Mouse (Mus musculus): Measurements from ENCODE around the gene Stac3.

Stac3 gene

DNA sequence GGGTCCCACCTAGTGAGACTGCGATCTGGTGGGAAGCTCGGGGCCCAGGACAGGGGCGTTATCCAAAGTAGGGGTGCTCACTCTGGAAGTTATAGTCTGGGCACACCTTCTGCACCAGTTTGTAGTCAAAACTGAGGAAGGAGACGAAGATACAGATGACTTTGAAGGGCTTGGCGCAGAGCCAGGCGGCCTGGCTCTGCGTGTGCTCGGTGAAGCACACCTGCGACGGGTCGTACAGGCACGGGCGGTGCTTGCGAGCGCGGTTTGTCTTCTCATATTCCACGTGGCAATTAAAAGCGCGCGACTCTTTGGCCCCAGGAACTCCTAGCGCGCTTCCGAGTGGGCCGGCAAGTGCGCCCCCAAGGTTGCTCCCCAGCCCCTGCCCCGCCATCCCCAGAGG is 24.6 kb downstream of the Stac3 start:
- DNase-seq = no peak

- DNase-seq = peak; percentile 63
These were observed 25.2 kb downstream of the Stac3 start for GRCm38 (mm10) chr10:127526681-127527080.

DNA sequence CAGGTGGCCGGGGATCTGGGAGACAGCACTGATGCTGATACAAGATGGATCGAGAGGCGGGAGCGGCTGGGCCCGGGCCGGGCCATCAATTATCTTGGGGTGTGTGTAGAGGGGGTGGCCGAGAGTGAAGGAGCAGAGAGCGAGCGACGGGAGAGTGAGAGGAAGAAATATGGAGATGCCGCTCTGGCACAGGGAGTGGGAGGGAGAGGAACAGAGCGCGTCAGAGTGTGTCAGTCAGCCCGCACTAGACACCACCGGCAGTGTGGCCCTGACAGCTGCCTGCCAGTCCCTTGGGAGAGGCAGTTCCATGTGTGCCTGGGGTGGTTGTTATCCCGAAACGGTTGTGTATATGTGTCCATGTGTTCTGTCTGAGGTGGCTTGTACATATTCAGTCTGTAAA is 26.0 kb downstream of the Stac3 start:
- DNase-seq = no peak

- DNase-seq = no peak
These were observed 29.5 kb downstream of the Stac3 start for GRCm38 (mm10) chr10:127530945-127531344.

DNA sequence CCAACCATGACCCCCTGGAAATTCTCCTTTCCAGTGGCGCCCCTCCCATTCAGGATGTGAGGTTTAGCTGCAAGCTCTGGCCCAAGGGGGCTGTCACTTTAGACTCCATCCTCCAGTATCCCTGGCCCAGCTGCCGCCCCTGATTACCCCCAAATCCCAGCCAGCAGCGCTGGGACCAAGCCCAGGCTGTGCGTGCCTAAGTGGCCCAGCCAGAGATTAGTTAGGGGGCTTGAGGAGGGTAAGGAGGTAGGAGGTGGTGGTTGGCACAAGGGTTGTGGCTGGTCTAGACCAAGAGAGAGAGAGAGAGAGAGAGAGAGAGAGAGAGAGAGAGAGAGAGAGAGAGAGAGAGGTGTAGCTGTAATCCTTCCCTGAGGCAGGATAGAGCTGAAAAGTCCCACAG is 30.1 kb downstream of the Stac3 start:
- DNase-seq = no peak

- peak; percentile 21 for DNase-seq
These were observed 32.8 kb downstream of the Stac3 start, which contains the start of gene Nxph4 for GRCm38 (mm10) chr10:127534036-127534928. TSS of gene Nxph4 (minus strand) at chr10:127534559.

DNA sequence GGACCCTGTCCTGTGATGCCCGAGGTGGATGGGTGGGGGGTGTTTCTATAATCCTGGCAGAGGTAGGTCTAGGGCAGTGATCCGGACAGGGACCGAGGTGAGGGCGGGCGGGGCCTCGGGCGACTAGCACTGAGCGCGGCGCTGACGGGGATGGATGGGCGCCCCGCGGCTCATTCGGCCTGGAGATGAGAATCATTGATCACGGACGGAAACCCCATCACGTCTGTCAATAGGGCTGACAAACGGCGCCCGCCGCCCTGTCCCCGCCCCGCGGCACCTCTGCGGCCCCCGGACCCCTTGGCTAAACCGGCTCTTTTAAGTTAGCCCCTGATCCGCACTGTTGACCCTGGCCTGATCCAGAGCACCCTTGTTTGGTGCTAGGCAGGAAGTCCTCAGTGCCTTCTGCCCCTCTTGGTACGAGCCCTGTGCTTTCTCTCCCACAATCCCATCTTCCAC is 33.5 kb downstream of the Stac3 start:
- no peak for DNase-seq

- peak; percentile 80 for DNase-seq
These were observed 35.3 kb downstream of the Stac3 start for GRCm38 (mm10) chr10:127536586-127537314.

GRCm38 (mm10) chr10:127537854-127538583 is 36.5 kb downstream of the Stac3 start:
- DNase-seq = peak; percentile 89

- no peak for DNase-seq
These were observed 40.0 kb downstream of the Stac3 start for GRCm38 (mm10) chr10:127541510-127541909.

DNA sequence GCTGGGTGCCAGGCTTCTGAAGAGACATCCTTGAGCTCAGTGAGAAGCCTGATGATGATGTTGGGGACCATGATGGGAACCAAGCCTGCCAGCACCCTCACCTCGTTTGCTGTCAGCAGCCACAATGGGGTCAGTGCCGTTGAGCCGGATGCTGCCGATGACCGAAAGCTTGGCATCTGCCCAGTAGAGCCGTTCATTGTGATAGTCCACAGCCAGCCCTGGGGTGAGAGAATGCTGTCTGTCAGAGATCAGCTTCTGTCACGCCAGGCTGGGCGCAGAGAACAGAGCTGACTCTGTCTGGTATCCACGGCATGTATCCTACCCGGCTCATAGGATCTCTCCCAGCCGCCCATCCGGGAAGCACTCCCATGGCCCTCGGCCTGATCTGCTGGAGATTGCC is 40.6 kb downstream of the Stac3 start:
- no peak for DNase-seq

DNA sequence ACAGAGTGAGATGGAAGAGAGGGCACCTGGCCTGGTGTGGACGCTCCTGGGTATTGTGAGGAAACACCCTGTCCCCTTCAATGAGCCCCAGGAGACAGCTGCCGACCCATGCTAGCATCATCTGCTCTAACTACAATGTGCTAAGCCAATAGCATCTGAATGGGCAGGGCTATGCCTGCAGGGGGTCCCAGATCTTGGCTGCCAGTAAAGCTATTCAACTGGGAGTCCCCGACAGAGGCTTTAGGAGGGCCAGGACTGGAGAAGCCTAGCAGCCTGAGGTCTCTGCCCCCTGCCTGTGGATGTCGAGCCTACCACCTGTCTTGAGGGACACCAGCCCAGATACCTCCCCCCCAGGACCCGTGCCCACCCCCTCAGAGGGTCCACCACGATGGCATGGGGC is 41.2 kb downstream of the Stac3 start:
- DNase-seq = no peak

- DNase-seq = no peak
These were observed 42.4 kb downstream of the Stac3 start for GRCm38 (mm10) chr10:127543916-127544315.

DNA sequence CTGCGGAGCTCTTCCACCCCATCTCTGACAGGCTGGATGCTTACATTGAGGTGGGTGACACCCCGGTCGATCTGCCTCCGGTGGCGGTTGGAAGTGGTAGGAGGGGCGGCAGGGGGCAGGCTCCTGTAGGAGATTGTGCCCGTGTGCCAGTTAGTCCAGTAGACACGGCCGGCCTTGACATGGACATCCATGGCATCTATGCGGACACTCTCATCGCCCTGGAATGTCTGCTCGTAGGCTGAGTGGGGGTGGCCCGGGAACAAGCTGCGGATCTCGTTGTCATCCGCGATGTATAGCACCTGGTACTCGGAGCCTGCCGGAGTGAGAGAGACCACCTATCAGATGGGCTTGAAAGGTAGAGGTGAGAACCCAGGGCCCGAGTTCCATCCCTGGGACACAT is 42.9 kb downstream of the Stac3 start:
- no peak for DNase-seq

DNA sequence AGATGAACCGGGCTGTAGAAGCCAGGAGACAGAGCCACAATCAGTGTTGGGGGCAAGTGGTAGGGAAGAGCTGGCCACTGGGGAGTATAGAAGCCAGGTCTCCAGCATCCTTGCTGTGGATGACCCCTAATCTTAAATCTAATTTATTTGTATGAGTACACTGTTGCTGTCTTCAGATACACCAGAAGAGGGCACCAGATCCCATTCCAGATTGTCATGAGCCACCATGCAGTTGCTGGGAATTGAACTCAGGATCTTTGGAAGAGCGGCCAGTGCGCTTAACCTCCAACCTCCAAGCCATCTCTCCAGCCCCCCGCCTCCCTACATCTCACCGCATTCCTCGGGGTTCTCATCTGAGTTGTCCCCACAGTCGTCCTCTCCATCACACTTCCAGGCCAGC is 45.0 kb downstream of the Stac3 start:
- no peak for DNase-seq

DNA sequence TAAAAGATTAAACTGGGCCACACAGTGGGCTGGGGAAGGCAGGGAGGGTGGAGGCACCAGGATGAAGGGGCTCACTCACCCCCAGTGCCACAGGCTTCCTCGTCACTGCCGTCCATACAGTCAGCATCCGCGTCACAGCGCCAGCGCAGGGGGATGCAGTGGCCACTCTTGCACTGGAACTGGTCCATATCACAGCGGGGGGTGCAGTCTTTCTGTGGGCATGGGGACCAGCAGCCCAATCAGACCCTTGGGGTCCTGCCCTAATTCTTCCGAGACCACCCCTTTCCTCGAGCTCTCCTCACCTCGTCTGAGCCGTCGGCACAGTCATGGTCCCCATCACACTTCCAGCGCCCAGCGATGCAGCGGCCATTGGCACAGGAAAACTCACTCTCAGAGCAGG is 46.8 kb downstream of the Stac3 start:
- DNase-seq = no peak

DNA sequence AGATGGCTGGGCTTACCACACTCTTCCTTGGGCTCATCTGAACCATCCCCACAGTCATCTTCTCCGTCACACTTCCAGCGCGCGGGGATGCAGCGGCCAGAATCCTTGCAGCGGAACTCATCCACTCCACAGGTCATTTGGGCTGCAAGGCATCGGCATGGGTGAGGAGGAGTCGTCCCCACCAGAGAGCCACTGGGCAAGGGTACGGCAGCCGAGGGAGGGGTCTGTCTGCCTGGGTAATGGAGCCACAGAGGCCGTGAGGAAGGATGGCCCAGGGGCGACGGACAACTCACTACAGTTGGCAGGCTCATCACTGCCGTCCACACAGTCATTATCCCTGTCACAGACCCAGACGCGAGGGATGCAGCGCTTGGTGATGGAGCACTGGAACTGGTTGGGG is 48.4 kb downstream of the Stac3 start:
- no peak for DNase-seq

GRCm38 (mm10) chr10:127555703-127556102 is 54.2 kb downstream of the Stac3 start:
- peak; percentile 22 for DNase-seq

GRCm38 (mm10) chr10:127557397-127557796 is 55.9 kb downstream of the Stac3 start:
- DNase-seq = no peak

Data from lung, postnatal 36 days (tissue).